Mouse (Mus musculus) cerebellum, adult 2 months (tissue): ENCODE data around the gene Pdzd3.

ENCODE experiments used
- CTCF ChIP-seq: fragments of 200-500 bp; IDR thresholded peaks from 2 replicates; pipeline ENCODE4 v1.5.1; 2011; ENCODE audit warnings: low read depth, mild to moderate bottlenecking, control low read depth, low read length, moderate library complexity, borderline replicate concordance; ENCODE audit not compliant: insufficient read depth
- POLR2A ChIP-seq: fragments of 200-500 bp; IDR thresholded peaks from 2 replicates; pipeline ENCODE4 v1.6.1; 2011; ENCODE audit warnings: low read length, control low read depth, borderline replicate concordance; ENCODE audit not compliant: insufficient read depth

DNA sequence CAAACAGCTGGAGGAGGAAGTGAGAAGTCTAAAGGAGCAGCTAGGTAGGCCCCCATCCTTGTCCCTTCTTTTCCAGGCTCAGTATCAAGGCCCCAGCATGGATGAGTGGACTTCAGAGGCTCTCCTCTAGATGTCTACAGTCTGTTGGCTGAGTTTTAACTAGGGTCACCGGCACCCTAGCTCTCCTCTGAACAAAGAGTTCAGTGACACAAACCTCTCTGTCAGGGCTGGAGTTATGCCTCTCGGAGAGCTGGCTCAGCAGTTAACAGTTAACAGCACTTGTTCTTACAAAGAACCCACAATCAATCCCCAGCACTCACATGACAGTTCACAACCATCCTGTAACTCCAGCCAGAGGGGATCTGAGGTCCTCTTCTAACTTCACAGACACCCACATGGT, 7.7 kb downstream of the Pdzd3 start:
- TF ChIP-seq POLR2A (no peak), CTCF (no peak)
